Mouse (Mus musculus): Measurements from ENCODE around the gene Dennd6a. TPM values are rescaled to one million over a fixed set of nuclear protein-coding genes. Genes with fewer than 3 reads are reported as not detected.
A peak's percentile ranks its signal among the peaks of the same experiment; 100 is the strongest.

Gene Dennd6a
- total RNA-seq, 2 experiments from 2014 or later = 25.8 to 26.6 TPM

DNA sequence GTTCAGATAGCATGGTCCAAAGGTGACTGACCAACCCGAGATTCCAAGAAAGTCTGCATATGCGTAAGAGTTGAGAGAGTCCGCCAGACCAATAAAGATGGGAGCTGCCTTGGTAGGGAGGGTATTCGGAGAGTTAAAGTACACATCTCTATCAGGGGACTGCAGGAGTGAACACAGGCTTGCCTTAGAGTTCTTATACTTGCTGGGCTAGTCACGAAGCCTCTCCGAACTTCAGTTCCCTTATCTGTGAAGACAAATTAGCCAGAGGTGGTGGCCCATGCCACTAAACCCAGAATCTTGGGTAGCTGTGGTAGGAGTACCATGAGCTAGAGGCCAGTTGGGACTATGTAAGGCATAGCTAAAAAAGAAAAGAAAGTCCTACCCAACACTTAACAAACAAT, 5.1 kb downstream of the Dennd6a start:
- Histone ChIP-seq H3K4me3 (peak overlapping the region; percentile 89), H3K27ac (peak overlapping the region; percentile 61)
- DNase-seq (ENCODE audit: extremely low spot score in 1 of 2, low spot score in 2 of 2) = no peak
- intact Hi-C loops (cut with DNase I) = loop anchor here (1.0 to 5.0 kb wide), 2 partner anchors 44 to 86 kb away; partner anchors contain the start of gene Slmap
- TF ChIP-seq CTCF (IDR thresholded peaks at IDR 0.05) = no peak

DNA sequence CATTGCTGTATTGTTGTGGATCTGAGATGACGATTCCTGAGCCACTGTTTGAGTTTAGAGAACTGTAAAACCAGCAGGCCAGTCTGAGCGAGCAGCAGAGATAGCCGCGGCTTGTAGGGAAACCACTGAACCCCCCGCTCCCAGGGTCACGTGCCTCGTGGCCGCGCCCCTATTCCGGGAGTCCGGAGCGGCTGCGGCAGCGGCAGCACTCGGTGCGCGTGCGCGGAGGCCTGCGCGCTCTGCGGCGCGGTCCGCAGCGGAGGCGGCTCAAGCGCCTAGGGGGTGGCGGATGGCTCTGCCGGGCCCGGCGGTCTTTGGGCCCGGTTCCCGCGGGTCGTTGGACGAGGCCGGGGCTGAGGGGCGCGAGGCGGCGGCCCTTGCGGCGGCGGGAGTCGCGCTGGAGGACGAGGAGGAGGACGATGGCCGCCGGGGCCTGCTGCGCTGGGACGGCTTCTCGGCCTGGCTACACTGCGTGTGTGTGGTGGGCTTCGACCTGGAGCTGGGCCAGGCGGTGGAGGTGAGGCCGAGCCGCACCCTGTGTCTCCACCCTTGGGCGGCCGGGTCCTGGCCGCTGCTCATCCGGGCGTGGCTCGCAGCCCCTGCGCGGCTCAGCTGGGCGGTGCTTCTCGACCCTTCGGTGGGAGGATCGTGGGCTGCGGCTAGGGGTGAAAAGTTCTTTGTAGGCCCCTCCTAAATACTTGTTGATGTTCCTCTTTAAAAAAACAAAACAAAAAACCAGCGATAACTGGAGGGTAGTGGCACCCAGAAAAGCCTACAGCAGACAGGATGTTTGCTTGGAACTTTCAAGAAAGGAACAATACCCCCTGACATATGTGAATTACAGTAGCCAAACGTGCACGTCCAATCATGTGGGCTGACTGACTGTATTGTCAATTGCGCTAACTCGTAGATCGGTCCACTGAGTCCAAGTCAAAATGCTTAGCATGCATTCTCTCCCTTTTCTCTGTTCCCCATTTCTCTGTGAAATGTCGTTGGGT, 6.0 kb downstream of the Dennd6a start:
- H3K4me3 ChIP-seq = peak overlapping the region; percentile 89

DNA sequence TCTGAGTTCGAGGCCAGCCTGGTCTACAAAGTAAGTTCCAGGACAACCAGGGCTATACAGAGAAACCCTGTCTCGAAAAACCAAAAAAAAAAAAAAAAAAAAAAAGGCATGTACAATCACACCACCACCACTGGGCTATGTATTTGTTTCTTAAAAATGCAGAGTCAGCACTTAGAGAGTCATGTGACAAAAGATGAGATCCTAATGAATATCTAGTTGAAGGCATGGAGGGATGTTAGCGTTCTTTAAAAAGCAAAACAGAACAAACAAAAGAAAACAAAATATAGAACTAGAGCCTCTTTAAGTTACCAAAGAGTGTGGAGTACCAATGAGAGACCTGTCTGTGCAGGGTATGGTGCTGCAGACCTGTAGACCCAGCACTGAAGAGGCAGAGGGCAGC, 10.0 kb downstream of the Dennd6a start:
- Histone ChIP-seq H3K27ac (no peak overlapping the region), H3K4me3 (no peak overlapping the region)
- TF ChIP-seq CTCF (IDR thresholded peaks at IDR 0.05) = no peak; the same call in 1 of the 2 replicates
- DNase-seq (ENCODE audit: extremely low spot score in 1 of 2, low spot score in 2 of 2) = no peak
- intact Hi-C loops (cut with DNase I) = no loop called here

More for the DNA sequence above, 6.0 kb downstream of the Dennd6a start:
- peak; percentile 88 to 89 for DNase-seq (ENCODE audit: extremely low spot score in 1 of 2, low spot score in 2 of 2)
- intact Hi-C loops (cut with DNase I) = loop anchor here (1.0 to 5.0 kb wide), 3 partner anchors 16 to 87 kb away; partner anchors contain the start of gene Slmap
- peak overlapping the region; percentile 100 for H3K27ac ChIP-seq
- TF ChIP-seq CTCF (IDR thresholded peaks at IDR 0.05) = no peak

DNA sequence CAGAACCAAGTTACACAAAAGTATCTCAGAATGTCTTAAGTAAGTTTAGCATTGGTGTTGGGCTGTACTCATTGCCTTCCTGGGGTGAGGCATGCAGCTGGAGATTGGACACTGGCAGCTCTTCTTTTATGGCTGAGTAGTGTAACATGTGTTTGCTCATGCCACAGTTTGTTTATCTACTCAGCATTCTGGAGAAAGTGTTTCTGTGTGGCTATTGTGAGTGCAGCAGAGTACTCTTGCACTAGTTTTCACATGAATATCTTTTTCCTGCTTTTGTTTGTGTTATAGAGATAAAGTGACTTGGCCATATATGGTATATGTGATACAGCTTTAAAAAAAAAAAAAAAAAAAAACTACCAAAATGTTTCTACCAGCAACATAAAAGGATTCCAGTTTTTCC, 13.5 kb downstream of the Dennd6a start:
- DNase-seq (ENCODE audit: extremely low spot score in 1 of 2, low spot score in 2 of 2) = no peak
- intact Hi-C loops (cut with DNase I) = no loop called here

DNA sequence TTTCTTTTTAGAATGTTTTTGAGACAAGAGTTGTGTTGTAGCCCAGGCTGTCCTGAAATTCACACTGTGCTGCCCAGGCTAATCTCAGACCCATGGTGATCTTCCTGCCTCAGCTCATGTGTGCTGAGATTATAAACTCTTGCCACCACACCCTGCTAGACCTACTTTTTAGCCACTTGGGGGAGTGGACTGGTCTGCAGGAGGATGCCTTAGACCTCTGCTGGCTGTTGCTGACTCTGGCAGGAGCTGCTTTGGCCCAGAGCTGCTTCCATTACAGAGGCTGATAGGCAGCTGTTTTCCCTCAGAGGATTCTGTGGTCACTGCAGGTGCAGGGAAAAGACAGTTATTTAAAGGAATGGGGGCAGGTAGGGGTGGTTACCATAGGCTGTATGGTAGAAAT, 17.7 kb downstream of the Dennd6a start:
- no peak for TF ChIP-seq CTCF (IDR thresholded peaks at IDR 0.05)
- intact Hi-C loops (cut with DNase I) = no loop called here

More for the DNA sequence above, 13.5 kb downstream of the Dennd6a start:
- TF ChIP-seq CTCF (IDR thresholded peaks at IDR 0.05) = no peak
- H3K27ac ChIP-seq = no peak overlapping the region
- H3K4me3 ChIP-seq = no peak overlapping the region

DNA sequence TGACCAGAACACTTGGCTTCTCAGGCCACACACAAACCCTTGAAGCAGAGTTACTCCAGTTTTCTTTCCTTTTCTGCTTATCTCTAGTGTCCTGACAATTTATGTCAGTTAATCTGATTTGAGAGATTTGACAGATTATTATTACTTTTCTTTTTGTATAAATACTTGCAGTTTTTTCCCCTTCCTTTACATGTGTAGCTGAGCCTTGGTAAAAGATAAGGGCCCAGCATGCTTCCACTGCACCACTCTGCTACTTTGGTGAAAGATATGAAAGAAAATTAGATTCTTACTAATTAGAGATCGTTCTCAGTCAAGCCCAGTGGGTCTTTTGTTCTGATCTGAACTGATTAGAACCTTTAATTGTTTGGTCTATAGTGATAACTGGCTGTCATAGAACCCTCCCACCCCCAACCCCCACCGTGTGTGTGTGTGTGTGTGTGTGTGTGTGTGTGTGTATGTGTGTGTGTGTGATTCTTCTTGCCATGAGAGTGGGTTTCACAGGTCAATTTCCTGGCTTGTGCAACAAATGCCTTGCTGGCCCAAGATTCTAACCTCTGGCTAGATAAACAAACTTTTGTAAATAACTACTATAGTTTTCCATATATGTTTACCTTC, 19.7 kb downstream of the Dennd6a start:
- no peak for TF ChIP-seq CTCF (IDR thresholded peaks at IDR 0.05)
- no peak overlapping the region for H3K27ac ChIP-seq
- DNase-seq (ENCODE audit: extremely low spot score in 1 of 2, low spot score in 2 of 2) = no peak
- no peak overlapping the region for H3K4me3 ChIP-seq
- intact Hi-C loops (cut with DNase I) = no loop called here

More for the DNA sequence above, 17.7 kb downstream of the Dennd6a start:
- Histone ChIP-seq H3K27ac (no peak overlapping the region), H3K4me3 (no peak overlapping the region)
- DNase-seq (ENCODE audit: extremely low spot score in 1 of 2, low spot score in 2 of 2) = no peak

DNA sequence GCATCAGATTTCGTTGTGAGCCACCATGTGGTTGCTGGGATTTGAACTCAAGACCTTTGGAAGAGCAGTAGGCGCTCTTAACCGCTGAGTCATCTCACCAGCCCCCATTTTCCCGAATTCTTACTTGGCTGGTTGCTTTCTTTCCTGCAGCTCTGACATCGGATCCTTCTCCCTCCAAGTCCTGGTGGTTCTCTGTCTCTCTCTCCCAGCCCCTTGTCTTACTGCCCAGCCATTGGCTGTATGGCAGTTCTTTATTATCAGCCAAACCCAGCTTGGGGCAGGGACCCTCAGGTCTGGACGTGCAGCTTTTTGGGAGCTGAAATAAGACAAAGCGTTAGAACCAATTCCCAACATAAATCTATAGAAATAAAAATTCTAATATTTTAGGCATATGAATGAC, 21.5 kb downstream of the Dennd6a start:
- no peak overlapping the region for H3K27ac ChIP-seq
- TF ChIP-seq CTCF (IDR thresholded peaks at IDR 0.05) = no peak
- DNase-seq (ENCODE audit: extremely low spot score in 1 of 2, low spot score in 2 of 2) = no peak
- H3K4me3 ChIP-seq = no peak overlapping the region
- intact Hi-C loops (cut with DNase I) = loop anchor here (1.0 kb wide), 1 partner anchor 15 kb away; no protein-coding TSS in a partner anchor

DNA sequence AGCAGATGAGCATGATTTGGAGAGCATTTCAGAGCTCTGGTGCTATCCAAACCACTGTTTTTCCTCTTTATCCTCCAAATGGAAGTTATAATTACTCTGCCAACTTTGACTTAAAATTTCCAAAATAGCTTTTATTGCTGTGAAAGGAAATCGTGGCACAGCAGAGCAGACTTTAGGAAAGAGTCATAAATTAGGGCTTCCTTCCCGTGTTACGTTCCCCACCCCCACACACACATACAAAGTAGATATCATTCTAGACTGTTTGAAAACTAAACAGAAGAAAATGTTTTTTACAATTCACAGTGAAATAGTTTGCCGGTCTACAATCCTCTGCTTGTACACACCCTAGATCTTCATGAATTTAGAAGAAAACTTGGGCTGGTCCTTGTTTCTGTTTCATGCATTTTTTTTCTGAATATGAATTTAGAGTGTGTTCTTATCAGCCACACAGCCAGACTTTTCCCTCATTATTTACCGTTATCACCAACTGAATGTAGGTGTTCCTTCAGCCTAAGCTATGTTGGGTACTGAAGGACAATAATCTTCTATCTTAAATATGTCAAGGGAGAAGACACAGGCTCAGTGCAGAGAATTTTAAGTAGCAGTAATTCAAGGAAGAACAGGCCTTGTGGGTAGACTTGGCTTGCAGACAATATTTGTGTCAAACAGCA, 22.2 kb downstream of the Dennd6a start:
- H3K4me3 ChIP-seq = no peak overlapping the region
- intact Hi-C loops (cut with DNase I) = loop anchor here (1.0 kb wide), 1 partner anchor 16 kb away; no protein-coding TSS in a partner anchor
- TF ChIP-seq CTCF (IDR thresholded peaks at IDR 0.05) = no peak
- no peak overlapping the region for H3K27ac ChIP-seq
- no peak for DNase-seq (ENCODE audit: extremely low spot score in 1 of 2, low spot score in 2 of 2)

DNA sequence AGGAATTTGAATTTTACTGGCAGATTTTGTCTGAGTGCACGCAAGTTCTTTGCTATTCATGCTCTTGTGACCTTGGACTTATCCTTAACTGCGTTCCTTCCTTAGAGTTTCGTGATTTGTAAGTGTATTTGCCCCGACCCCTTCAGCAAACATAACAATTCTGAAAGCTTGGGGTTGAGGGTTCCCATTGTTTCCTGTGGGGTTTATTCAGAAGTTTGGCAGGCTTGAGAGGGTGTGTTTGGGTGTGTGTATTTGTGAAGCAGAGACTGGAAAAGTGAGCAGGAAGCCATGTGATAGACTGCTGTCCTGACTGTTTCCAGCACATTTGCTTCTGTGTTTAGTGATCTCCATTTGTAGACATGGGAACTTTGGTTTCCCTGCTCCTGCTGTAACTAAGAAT, 31.7 kb downstream of the Dennd6a start:
- H3K27ac ChIP-seq = no peak overlapping the region
- no peak overlapping the region for H3K4me3 ChIP-seq
- no peak for TF ChIP-seq CTCF (IDR thresholded peaks at IDR 0.05)
- DNase-seq (ENCODE audit: extremely low spot score in 1 of 2, low spot score in 2 of 2) = no peak
- intact Hi-C loops (cut with DNase I) = no loop called here

DNA sequence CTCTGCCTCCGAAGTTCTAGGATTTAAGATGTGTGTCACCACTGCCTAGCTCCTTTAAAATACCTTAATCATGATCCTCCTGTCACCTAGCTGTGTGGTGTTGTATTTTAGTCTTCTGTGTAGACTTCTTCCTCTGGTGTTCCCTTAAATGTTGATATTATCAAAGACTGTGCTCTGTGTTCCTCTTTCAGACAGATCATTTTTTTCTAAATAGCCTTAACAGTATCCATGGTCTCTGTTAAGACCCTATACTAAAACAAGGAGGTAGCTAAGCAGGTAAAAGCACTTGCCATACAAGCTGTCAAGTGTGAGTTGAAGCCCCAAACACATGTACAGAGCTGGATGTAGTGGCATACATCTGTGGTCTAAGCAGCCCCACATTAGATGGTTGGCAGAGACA, 36.0 kb downstream of the Dennd6a start:
- DNase-seq (ENCODE audit: extremely low spot score in 1 of 2, low spot score in 2 of 2) = no peak
- intact Hi-C loops (cut with DNase I) = no loop called here
- Histone ChIP-seq H3K4me3 (no peak overlapping the region), H3K27ac (no peak overlapping the region)
- TF ChIP-seq CTCF (IDR thresholded peaks at IDR 0.05) = no peak

DNA sequence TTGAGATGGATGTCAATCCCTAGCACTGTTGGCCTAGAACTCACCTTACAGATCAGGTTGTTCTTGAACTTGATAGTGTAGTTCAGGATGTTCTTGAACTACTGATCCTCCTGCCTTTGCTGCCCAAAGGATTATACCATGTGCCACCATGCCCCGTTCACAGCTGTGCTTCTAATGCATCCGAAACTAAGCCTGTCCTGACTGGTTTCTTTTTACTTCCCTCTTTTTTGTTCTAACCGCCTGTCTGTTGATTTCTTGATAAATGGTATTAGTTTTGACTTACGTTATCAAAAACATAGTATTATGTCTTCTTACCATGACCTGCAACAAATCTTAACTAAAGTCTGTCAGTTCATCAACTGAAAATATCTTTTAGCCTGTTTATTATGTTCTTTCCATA, 37.0 kb downstream of the Dennd6a start:
- intact Hi-C loops (cut with DNase I) = no loop called here
- Histone ChIP-seq H3K4me3 (no peak overlapping the region), H3K27ac (no peak overlapping the region)
- no peak for DNase-seq (ENCODE audit: extremely low spot score in 1 of 2, low spot score in 2 of 2)
- no peak for TF ChIP-seq CTCF (IDR thresholded peaks at IDR 0.05)
